Mouse (Mus musculus): Measurements from ENCODE around the gene Raver1. TPM values are rescaled to one million over a fixed set of nuclear protein-coding genes. Genes with fewer than 3 reads are reported as not detected.

Raver1 gene
- total RNA-seq, 2 experiments from 2014 or later: 29.9 to 31.5 TPM

DNA sequence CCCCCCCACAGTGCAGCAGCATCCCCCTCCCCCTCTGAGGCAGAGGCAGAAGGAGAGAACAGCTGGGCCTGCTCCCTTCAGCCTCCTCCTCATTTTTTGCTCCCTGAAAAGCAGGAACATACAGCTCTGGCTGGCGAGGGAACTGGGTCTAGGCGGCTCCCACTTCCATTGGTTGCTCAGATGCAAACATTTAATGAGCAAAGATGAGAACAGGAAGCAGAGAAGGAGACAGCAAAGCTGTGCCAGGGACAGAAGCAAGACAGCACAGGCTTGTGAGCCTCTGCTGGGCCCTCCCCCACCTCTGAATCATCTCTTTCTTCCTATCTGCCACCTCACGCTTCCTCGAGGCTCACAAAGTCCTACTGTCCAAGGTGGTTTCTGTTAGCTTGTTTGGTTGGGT is 50.5 kb downstream of the Raver1 start:
- peak; percentile 73 to 77 for DNase-seq

DNA sequence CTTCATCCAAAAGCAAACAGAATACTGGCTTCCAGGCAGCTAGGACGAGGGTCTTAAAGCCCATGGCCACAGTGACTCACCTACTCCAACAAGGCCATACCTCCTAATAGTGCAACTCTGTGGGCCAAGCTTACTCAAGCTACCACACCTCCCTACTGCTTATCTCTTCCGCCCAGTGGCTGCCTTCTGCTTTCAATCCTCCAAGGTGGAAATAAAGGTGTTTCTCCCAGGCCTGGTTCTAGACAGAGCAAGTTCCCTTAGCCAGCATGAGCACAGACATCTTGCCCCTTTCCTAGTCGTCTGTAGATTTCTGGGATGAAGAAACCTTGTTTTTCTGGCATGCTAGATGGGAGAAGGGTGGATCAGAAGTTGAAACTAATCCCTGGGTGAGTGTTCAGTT is 52.0 kb downstream of the Raver1 start:
- no peak for DNase-seq

DNA sequence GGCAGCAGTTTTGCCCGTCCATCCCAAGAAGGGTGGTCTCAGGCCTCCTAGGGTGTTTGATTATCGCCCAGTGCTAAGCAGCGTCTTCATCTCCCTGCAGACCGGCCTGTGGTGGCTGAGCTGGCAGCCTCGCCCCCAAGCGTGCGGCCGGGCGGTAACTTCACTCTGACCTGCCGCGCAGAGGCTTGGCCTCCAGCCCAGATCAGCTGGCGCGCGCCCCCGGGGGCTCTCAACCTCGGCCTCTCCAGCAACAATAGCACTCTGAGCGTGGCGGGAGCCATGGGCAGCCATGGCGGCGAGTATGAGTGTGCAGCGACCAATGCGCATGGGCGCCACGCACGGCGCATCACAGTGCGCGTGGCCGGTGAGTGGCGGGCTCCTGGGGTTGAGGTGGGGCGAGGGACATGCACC is 54.3 kb downstream of the Raver1 start:
- peak; percentile 49 to 53 for DNase-seq

DNA sequence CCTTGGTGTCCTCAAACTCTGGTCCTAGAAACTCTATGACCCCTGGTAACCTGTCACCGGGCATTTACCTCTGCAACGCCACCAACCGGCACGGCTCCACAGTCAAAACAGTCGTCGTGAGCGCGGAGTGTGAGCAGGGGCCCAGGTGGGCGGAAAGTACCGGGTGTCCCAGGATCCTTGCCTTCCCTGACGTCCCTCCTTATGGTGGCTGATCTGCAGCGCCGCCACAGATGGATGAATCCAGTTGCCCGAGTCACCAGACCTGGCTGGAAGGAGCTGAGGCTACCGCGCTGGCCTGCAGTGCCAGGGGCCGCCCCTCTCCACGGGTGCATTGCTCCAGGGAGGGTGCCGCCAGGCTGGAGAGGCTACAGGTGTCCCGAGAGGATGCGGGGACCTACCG is 55.1 kb downstream of the Raver1 start:
- DNase-seq: no peak

DNA sequence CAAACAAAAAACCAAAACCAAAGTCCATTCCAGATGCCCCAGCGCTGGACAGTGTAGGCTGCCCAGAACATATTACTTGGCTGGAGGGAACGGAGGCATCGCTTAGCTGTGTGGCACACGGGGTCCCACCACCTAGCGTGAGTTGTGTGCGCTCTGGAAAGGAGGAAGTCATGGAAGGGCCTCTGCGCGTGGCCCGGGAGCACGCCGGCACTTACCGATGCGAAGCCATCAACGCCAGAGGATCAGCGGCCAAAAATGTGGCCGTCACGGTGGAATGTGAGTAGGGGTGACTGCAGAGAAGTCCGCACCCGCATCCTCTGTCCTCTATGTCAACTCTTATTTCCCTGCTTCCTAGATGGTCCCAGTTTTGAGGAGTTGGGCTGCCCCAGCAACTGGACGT is 55.6 kb downstream of the Raver1 start:
- no peak for DNase-seq

DNA sequence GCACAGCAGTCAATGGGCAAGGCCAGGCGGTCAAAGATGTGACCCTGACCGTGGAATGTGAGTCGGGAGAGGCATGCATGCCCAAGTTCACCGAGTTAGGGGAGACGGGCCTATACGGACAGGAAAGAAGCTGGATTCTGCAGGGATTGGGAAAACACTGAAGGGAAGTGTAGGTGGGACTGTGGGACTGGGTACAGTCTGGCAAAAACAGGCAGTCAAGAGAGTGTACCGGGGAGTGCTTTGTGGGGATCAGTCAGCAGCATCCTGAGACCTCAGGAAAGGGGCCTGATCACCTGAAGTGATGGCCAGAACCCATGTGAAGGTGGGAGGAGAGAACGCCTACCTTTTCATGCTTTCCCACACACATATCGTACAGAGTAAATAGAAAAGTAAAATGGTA is 56.2 kb downstream of the Raver1 start:
- no peak for DNase-seq

DNA sequence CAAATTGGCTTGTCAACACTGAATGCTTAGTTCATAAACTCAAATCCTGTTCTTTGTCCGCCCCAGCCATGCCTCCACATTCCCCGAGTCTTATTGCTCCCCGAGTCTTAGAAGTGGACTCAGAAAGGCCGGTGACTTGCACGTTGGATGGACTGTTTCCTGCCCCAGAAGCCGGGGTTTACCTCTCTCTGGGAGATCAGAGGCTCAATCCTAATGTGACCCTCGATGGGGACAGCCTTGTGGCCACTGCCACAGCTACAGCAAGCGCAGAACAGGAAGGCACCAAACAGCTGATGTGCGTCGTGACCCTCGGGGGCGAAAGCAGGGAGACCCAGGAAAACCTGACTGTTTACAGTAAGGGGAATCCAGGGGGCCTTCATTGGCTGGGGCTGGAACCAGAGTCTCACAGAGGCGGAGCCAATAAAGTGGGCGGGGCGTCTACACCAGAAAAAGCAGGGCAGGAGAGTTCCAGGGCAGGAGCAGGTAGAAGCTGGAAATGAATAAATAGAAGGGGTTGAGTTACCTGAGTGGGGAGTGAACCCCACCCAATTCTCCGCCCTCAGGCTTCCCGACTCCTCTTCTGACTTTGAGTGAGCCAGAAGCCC is 57.2 kb downstream of the Raver1 start:
- peak in 1 of 2 experiments; percentile 17 for DNase-seq

DNA sequence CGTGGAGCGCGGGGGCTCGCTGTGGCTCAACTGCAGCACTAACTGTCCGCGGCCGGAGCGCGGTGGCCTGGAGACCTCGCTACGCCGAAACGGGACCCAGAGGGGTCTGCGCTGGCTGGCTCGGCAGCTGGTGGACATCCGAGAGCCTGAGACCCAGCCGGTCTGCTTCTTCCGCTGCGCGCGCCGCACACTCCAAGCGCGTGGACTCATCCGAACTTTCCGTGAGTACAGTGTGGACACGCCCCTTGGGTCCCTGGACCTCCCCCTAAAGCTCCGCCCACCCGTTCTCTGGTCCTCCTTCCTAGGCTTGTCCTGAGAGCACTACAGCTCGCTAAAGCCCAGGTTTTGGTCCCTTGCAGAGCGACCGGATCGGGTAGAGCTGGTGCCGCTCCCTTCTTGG is 58.7 kb downstream of the Raver1 start:
- DNase-seq: peak; percentile 70 to 74

DNA sequence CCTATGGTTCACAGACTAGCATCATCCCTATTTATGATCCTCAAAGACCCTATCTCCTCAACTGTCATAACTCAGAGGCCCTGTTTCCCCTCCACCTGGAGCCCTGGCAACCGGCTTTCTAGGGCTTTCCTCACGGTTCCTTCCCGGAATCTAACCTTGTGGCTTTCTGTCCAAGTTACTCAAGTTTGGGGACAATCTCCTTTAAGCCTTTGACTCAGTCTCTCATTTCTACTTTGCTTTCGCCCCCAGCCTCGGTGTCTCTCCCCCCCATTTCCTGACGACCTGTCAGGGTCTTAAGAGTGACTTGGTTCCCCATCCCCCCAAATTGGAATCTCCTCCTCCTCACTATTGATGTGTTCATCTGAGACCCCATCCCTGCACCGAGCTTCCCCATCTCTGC is 59.3 kb downstream of the Raver1 start:
- no peak for DNase-seq

DNA sequence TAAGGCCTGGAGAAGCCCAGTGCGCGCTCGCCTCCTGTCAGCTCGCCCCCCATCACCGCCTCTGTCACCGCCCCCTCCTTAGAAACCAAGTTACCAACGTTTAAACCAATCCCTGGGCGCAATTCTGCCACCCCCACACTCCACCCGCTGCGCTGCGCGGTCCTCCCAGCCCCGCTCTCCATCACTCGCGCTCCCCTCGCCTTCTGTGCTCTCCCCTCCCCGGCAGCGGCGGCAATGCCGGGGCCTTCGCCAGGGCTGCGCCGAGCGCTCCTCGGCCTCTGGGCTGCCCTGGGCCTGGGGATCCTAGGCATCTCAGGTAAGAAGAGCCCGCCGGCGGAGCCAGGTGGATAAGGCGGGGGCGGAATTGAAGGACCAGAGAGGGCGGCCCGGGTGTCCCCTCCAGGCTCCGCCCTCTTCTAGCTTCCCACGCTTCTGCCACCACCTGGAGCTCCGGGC is 59.9 kb downstream of the Raver1 start, which contains the start of gene Icam5:
Gene Icam5 (plus strand): TSS at position 178 of the 456 bp plus-strand sequence.
- peak; percentile 88 to 89 for DNase-seq

DNA sequence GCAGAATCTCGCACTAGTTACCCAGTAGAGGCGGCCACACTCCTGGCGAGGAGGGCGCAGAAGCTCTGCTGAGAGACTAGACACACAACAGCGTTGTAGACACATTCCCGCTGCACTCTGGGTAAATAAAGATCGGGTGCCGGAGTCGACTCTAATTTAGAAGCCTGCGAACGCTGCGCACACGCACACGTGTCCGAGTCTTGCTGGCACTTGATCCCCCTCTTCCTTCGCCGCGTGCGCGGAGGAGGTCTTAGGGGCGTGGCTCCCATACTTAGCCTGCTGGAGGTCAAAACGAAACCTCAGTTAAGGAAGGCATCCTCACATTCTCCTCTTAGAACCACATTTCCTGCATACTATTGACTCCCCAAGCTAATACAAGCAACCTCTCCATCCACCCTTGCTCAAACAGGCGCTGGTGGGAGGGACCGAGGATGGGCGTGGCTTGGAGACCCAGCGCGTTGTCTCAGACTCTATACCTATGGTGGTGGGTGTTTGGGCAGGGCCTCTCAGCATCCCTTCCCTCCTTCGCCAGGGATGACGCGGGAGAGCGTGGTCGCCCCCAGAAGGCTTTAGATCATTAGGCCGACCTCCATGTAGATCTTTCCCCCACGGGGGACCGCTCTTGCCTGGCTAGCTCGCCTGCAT is 60.4 kb downstream of the Raver1 start:
- DNase-seq: peak; percentile 78 to 79

DNA sequence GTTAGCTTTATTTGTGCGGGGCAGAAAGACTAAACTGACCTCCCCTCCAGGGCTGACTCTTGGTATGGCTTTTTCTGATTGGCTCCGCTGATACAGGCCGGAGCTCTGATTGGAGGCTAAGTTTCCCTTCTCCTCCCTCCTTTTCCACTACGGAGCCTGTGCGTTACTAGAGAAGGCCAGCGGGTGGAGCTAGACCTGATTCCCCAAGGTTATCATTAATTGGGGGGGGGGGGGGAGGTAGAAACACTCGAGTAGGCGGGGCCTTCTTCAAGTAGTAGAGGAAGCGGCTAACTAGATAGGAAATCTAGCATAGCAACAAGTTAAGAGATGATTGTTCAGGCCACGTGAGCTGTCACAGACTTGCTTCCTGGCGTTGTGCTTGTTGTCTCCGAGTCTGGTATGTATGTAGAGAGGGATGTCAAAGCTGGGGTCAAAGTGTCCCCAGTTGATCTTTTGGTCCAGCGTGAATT is 61.0 kb downstream of the Raver1 start:
- peak; percentile 71 to 79 for DNase-seq

DNA sequence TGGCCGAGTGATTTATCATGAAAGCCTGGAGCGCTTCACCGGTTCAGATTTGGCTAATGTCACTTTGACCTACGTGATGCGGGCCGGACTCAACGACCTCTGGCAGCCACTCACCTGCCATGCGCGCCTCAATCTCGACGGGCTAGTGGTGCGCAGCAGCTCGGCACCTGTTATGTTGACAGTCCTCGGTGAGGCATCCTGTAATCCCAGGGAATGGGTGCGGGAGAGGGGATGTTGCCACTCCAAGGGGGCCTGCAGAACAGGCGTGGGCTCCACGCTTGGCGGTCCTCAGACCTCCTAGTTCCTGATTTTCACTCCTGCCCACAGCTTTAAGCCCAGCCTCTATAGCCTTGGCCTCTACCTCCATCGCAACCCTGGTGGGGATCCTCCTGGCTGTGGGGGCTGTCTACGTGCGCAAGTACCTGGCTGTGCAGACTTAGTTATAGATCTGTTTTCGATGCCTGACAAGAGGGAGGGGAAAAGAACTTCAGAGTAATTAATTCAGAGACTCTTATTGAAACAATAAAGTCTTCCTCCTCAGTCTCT is 61.7 kb downstream of the Raver1 start:
- no peak for DNase-seq

DNA sequence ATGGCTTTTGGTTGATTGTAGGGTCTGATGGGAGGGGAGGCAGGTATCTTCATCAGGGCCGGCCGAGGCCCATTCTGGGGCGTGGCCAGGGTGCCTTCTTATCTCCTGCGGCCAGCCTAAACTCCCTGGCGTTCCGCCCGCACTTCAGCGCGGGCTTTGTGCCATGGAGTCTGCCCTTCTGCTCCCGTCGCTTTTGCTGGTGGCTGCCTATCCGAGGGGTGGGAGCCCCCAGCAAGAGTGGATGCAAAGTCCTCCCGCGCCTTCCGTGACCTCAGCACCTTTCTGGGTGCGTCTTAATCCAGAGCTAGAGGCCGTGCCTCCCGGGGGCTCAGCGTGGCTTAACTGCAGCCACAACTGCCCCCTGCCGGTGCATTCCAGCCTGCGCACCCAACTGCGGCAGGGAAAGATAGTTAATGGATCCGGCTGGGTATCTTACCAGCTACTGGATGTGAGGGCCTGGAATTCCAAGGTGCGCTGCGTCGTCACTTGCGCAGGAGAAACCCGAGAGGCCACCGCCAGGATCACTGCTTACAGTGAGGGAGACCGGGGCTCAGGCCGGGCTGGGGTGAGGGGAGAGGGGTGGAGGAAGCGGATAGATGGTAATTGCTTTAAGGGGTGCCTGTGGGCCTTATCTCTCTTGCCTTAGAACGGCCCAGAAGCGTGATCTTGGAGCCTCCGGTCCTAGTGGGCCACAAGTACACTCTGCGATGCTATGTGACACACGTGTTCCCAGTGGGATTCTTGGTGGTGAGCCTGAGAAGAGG is 62.3 kb downstream of the Raver1 start, which contains the start of gene Icam4:
Gene Icam4 (plus strand): TSS at position 83 of the 764 bp plus-strand sequence.
- peak; percentile 66 to 72 for DNase-seq

DNA sequence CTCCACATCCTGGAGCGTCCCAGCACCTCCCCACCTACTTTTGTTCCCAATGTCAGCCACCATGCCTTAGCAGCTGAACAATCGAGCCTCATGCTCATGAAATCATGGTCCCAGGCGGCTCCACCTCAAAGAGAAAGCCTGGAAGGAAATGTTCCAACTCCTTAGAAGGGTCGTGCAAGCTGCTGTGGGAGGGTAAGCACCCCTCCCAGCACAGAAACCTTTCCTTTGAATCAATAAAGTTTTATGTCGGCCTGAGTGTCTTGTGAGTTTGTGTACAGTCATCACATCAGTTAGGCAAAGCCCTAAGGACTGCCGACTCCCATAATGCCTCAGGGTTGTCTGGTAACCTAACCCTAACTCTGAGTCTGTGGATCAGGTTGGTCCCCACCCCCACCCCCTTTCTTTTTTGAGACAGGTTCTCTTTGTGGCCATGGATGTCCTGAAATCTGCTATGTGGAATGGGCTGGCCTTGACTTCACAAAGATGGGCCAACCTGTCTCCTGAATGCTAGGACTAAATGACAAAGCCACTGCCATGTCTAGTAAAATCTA is 63.2 kb downstream of the Raver1 start:
- DNase-seq: no peak

DNA sequence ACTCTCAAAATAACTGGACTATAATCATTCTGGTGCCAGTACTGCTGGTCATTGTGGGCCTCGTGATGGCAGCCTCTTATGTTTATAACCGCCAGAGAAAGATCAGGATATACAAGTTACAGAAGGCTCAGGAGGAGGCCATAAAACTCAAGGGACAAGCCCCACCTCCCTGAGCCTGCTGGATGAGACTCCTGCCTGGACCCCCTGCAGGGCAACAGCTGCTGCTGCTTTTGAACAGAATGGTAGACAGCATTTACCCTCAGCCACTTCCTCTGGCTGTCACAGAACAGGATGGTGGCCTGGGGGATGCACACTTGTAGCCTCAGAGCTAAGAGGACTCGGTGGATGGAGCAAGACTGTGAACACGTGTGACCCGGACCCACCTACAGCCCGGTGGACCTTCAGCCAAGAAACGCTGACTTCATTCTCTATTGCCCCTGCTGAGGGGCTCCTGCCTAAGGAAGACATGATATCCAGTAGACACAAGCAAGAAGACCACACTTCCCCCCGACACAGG is 64.0 kb downstream of the Raver1 start:
- DNase-seq: no peak

DNA sequence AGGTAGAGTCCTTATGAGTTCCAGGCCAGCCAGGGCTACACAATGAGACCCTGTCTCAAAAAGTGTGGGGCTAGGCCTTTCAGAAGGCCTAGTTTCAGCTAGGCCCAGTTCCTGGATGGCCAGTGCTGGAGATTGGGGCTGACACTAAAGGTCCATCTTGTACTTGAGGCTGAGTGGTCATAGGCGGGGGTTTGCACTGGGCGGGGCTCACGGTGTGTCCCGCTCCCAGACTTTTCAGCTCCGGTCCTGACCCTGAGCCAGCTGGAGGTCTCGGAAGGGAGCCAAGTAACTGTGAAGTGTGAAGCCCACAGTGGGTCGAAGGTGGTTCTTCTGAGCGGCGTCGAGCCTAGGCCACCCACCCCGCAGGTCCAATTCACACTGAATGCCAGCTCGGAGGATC is 65.0 kb downstream of the Raver1 start:
- DNase-seq: no peak

DNA sequence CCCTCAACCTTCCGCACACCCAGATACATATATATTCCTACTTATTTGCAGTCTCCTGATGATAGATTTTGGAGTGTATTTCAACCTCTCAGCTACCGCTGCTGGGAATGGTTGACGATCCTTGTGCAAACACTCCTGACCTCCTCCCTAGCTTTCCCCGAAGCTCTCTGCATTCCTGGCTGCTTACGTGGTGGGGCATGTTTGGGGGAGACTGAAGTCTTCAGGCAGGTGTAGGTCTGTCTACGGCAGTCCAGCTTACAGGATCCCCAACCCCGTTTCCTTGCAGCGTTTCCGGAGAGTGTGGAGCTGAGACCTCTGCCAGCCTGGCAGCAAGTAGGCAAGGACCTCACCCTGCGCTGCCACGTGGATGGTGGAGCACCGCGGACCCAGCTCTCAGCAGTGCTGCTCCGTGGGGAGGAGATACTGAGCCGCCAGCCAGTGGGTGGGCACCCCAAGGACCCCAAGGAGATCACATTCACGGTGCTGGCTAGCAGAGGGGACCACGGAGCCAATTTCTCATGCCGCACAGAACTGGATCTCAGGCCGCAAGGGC is 66.5 kb downstream of the Raver1 start:
- no peak for DNase-seq

All from layer of hippocampus, postnatal 36 days (tissue).